14 mouse cellular contexts compared by ENCODE assay signal in the genomic region with DNA sequence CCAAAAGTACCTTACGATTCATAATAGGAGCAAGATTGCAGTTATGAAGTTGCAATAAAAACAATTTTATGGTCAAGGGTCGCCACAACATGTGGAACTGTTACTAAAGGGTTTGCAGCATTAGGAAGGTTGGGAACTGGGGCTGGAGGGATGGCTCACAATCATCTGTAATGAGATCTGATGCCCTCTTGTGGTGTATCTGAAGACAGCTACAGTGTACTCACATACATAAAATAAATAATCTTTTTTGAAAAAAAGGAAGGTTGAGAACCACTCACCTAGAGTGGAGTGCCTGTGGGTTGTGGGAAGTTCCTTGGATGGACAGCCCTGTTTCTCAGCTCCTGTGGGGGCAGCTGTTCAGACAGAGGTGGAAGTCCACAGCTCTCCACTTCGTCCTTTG. TPM values are rescaled to one million over a fixed set of nuclear protein-coding genes. Genes with fewer than 3 reads are reported as not detected.
DNase-seq lines count a peak whose midpoint lies in the region; ATAC-seq and TF ChIP-seq lines count a peak whose summit lies in the region.
"Had no signal": no experiment of that assay in that cellular context is flagged by ENCODE, and none has a peak within 500 bp of the region (broad histone marks: within the 10 kb centered on the region; RNA-seq: fewer than 3 reads in every experiment).

No protein-coding gene starts in this region.

- TF ChIP-seq POLR2A in brain, embryonic 14.5 days (IDR thresholded peaks at IDR 0.05; ENCODE audit: borderline replicate concordance, extremely low read depth, insufficient read depth, insufficient read length, poor library complexity, severe bottlenecking), result no peak

- peak; percentile 26 for DNase-seq in hindbrain, postnatal 0 days (ENCODE audit: low spot score)
- no peak for DNase-seq in midbrain, embryonic 11.5 days (ENCODE audit: low spot score, missing footprints)
- no peak for DNase-seq in brain, embryonic 14.5 days (ENCODE audit: low read depth)
- peak; percentile 35 for DNase-seq in retina, embryonic 14.5 days (ENCODE audit: low spot score)
- DNase-seq in adrenal gland, adult 2 months, result no peak
- no peak for DNase-seq in right cerebral cortex, adult 18-20 months
- DNase-seq: embryo, embryonic 11 days; heart, adult 11 months; heart, postnatal 4 days; kidney, postnatal 25 days; lung, adult 2 months; thymus, postnatal 4 days had no signal

- no peak overlapping the region for H3K27ac ChIP-seq in hindbrain, postnatal 0 days
- no peak overlapping the region for H3K27ac ChIP-seq in hindbrain, embryonic 12.5 days
- H3K27ac ChIP-seq in midbrain, embryonic 11.5 days (ENCODE audit: low read depth, low read length), result no peak overlapping the region
- no peak overlapping the region for H3K27ac ChIP-seq in midbrain, embryonic 13.5 days

- H3K36me3 ChIP-seq in hindbrain, postnatal 0 days (ENCODE audit: insufficient read depth, low read length), result no peaks in the 10 kb centered on the region
- peaks cover 14% of the 10 kb centered on the region for H3K36me3 ChIP-seq in hindbrain, embryonic 12.5 days
- H3K36me3 ChIP-seq in midbrain, embryonic 11.5 days (ENCODE audit: control insufficient read depth, insufficient read depth, low read length), result no peaks in the 10 kb centered on the region
- peaks cover 20% of the 10 kb centered on the region for H3K36me3 ChIP-seq in midbrain, embryonic 13.5 days

- H3K9me3 ChIP-seq in hindbrain, postnatal 0 days (ENCODE audit: low read length), result no peaks in the 10 kb centered on the region
- no peaks in the 10 kb centered on the region for H3K9me3 ChIP-seq in hindbrain, embryonic 12.5 days (replicated peaks)
- no peaks in the 10 kb centered on the region for H3K9me3 ChIP-seq in midbrain, embryonic 11.5 days (ENCODE audit: control insufficient read depth, low read length)
- H3K9me3 ChIP-seq in midbrain, embryonic 13.5 days, result no peaks in the 10 kb centered on the region

- H3K9ac ChIP-seq in hindbrain, postnatal 0 days (replicated peaks; ENCODE audit: low read length), result no peak overlapping the region
- no peak overlapping the region for H3K9ac ChIP-seq in hindbrain, embryonic 12.5 days
- H3K9ac ChIP-seq in midbrain, embryonic 11.5 days (ENCODE audit: low read length), result no peak overlapping the region
- no peak overlapping the region for H3K9ac ChIP-seq in midbrain, embryonic 13.5 days (replicated peaks)

- H3K4me2 ChIP-seq in hindbrain, postnatal 0 days (ENCODE audit: low read depth, low read length), result no peak overlapping the region
- H3K4me2 ChIP-seq in hindbrain, embryonic 12.5 days (replicated peaks), result no peak overlapping the region
- no peak overlapping the region for H3K4me2 ChIP-seq in midbrain, embryonic 11.5 days
- no peak overlapping the region for H3K4me2 ChIP-seq in midbrain, embryonic 13.5 days (replicated peaks)

- ATAC-seq in hindbrain, postnatal 0 days, result peak; percentile 36; the same call in 1 of the 2 replicates
- no peak for ATAC-seq in hindbrain, embryonic 12.5 days (ENCODE audit: low FRiP score)
- peak; percentile 40; the same call in 1 of the 2 replicates for ATAC-seq in midbrain, embryonic 11.5 days (ENCODE audit: low FRiP score)
- no peak for ATAC-seq in midbrain, embryonic 13.5 days

- H3K27me3 ChIP-seq in hindbrain, postnatal 0 days (ENCODE audit: insufficient read depth, low read length), result no peaks in the 10 kb centered on the region
- H3K27me3 ChIP-seq in hindbrain, embryonic 12.5 days, result no peaks in the 10 kb centered on the region
- no peaks in the 10 kb centered on the region for H3K27me3 ChIP-seq in midbrain, embryonic 11.5 days (ENCODE audit: control insufficient read depth, insufficient read depth, low read length)
- H3K27me3 ChIP-seq in midbrain, embryonic 13.5 days, result no peaks in the 10 kb centered on the region

- 66% methylated on average over 3 of the region's 3 CpGs for WGBS in hindbrain, postnatal 0 days
- 72% methylated on average over 3 of the region's 3 CpGs for WGBS in hindbrain, embryonic 12.5 days
- 69% methylated on average over 3 of the region's 3 CpGs for WGBS in midbrain, embryonic 11.5 days
- WGBS in midbrain, embryonic 13.5 days, result 66% methylated on average over 3 of the region's 3 CpGs

- H3K4me1 ChIP-seq in hindbrain, postnatal 0 days (ENCODE audit: insufficient read depth, low read length), result no peaks in the 10 kb centered on the region
- no peaks in the 10 kb centered on the region; the same call in 1 of the 2 replicates for H3K4me1 ChIP-seq in hindbrain, embryonic 12.5 days
- H3K4me1 ChIP-seq in midbrain, embryonic 11.5 days (ENCODE audit: control insufficient read depth, insufficient read depth, low read length), result no peaks in the 10 kb centered on the region
- no peaks in the 10 kb centered on the region for H3K4me1 ChIP-seq in midbrain, embryonic 13.5 days (replicated peaks)

- peak; percentile 69 for TF ChIP-seq CTCF in hindbrain, postnatal 0 days (IDR thresholded peaks at IDR 0.05; ENCODE audit: low read depth)
- peak; percentile 19; the same call in 1 of the 2 replicates for TF ChIP-seq CTCF in brain, embryonic 14.5 days (IDR thresholded peaks at IDR 0.05; ENCODE audit: borderline replicate concordance, extremely low read depth, insufficient read depth, insufficient read length)

- no peak overlapping the region for H3K4me3 ChIP-seq in hindbrain, postnatal 0 days (ENCODE audit: low read length)
- no peak overlapping the region for H3K4me3 ChIP-seq in hindbrain, embryonic 12.5 days
- H3K4me3 ChIP-seq in midbrain, embryonic 11.5 days (ENCODE audit: low read depth, low read length), result no peak overlapping the region
- H3K4me3 ChIP-seq in midbrain, embryonic 13.5 days (replicated peaks), result no peak overlapping the region

RNA-seq across cellular contexts. Expression of a gene that starts 30.3 kb away (rescaled TPM):
- 2.0 and 3.1 TPM in 2 replicates for total RNA-seq in hindbrain, postnatal 0 days (2014; rRNA removed)
- 0.39 and 0.54 TPM in 2 replicates for polyA plus RNA-seq in hindbrain, postnatal 0 days (2015; fragmentation: Nextera tagmentation; extraction: Ambion mirVana)
- polyA plus RNA-seq in hindbrain, embryonic 12.5 days (2016; fragmentation: Nextera tagmentation; extraction: Ambion mirVana), result 5.1 and 7.5 TPM in 2 replicates
- 2.6 and 2.9 TPM in 2 replicates for polyA plus RNA-seq in midbrain, embryonic 11.5 days (2014; fragmentation: Nextera tagmentation; extraction: Ambion mirVana)
- polyA plus RNA-seq in midbrain, embryonic 13.5 days (2015; fragmentation: Nextera tagmentation; extraction: Ambion mirVana), result 0.98 and 1.2 TPM in 2 replicates
- 3.9 and 5.0 TPM in 2 replicates for polyA plus RNA-seq in brain, embryonic 14.5 days (2012; rRNA removed)
- not detected for total RNA-seq in adrenal gland, adult 2 months (2021)
- 0.06 and 0.07 TPM in 2 replicates for polyA plus RNA-seq in adrenal gland, adult 2 months (2012; rRNA removed)

Comparison
In these comparisons a context has a peak if more than half of its experiments do, and no peak if none do; other contexts are left out.
1. ATAC-seq: peak in hindbrain, postnatal 0 days (single experiment) and midbrain, embryonic 11.5 days (single experiment); none in hindbrain, embryonic 12.5 days (single experiment) and midbrain, embryonic 13.5 days (single experiment).
2. DNase-seq: peak in hindbrain, postnatal 0 days (single experiment) and retina, embryonic 14.5 days (single experiment); none in midbrain, embryonic 11.5 days (single experiment), brain, embryonic 14.5 days (single experiment), adrenal gland, adult 2 months (single experiment) and right cerebral cortex, adult 18-20 months (single experiment).